Mouse (Mus musculus) heart, adult 9 months (tissue): ENCODE results near the gene Ccdc153.

ENCODE experiments used
- DNase-seq, 2 experiments: peaks; one replicate each; pipeline ENCODE4 v3.0.0; 2022; ENCODE audit warnings: low spot score in 2 of 2

Gene Ccdc153

GRCm38 (mm10) chr9:44239447-44239846, 1.0 kb upstream of the Ccdc153 start:
- DNase-seq: peak in 1 of 2 experiments; percentile 31

- no peak for DNase-seq
Observed at GRCm38 (mm10) chr9:44240911-44241310, 435 bp downstream of the Ccdc153 start.

GRCm38 (mm10) chr9:44241418-44241817, 942 bp downstream of the Ccdc153 start:
- no peak for DNase-seq

GRCm38 (mm10) chr9:44243621-44244020, 3.1 kb downstream of the Ccdc153 start:
- DNase-seq: no peak

GRCm38 (mm10) chr9:44247907-44248306, 7.4 kb downstream of the Ccdc153 start:
- no peak for DNase-seq

- peak; percentile 35 to 61 for DNase-seq
Observed at GRCm38 (mm10) chr9:44249181-44250146, 9.0 kb downstream of the Ccdc153 start.

GRCm38 (mm10) chr9:44250445-44250844, 10.0 kb downstream of the Ccdc153 start:
- DNase-seq: no peak

GRCm38 (mm10) chr9:44251314-44251713, 10.8 kb downstream of the Ccdc153 start, which contains the start of gene Pdzd3:
Gene Pdzd3, minus strand, starts transcription at chr9:44251471.
- no peak for DNase-seq

GRCm38 (mm10) chr9:44253441-44253840, 13.0 kb downstream of the Ccdc153 start:
- DNase-seq: no peak

- no peak for DNase-seq
Observed at GRCm38 (mm10) chr9:44254508-44255135, 14.1 kb downstream of the Ccdc153 start.

GRCm38 (mm10) chr9:44255136-44255521, 14.7 kb downstream of the Ccdc153 start:
- no peak for DNase-seq

GRCm38 (mm10) chr9:44256213-44256612, 15.7 kb downstream of the Ccdc153 start:
- no peak for DNase-seq

- no peak for DNase-seq
Observed at GRCm38 (mm10) chr9:44259014-44259413, 18.5 kb downstream of the Ccdc153 start.

- DNase-seq: no peak
Observed at GRCm38 (mm10) chr9:44261388-44261787, 20.9 kb downstream of the Ccdc153 start.

GRCm38 (mm10) chr9:44266478-44267226, 26.2 kb downstream of the Ccdc153 start:
- no peak for DNase-seq

GRCm38 (mm10) chr9:44267319-44268026, 27.0 kb downstream of the Ccdc153 start:
- DNase-seq: peak; percentile 17 to 38

- DNase-seq: peak; percentile 84 to 88
Observed at GRCm38 (mm10) chr9:44268027-44268360, 27.5 kb downstream of the Ccdc153 start.

GRCm38 (mm10) chr9:44268432-44268831, 28.0 kb downstream of the Ccdc153 start, which contains the start of gene Nlrx1:
Gene Nlrx1, minus strand, starts transcription at chr9:44268599.
- DNase-seq: peak in 1 of 2 experiments; percentile 11

- DNase-seq: peak in 1 of 2 experiments; percentile 28
Observed at GRCm38 (mm10) chr9:44269077-44269476, 28.6 kb downstream of the Ccdc153 start.

- no peak for DNase-seq
Observed at GRCm38 (mm10) chr9:44269973-44270372, 29.5 kb downstream of the Ccdc153 start.

GRCm38 (mm10) chr9:44283183-44283582, 42.7 kb downstream of the Ccdc153 start:
- no peak for DNase-seq
